1 mouse cellular context compared by ENCODE assay signal in genomic region chr2:13785992-13786391, GRCm38 (mm10). TPM values are rescaled to one million over a fixed set of nuclear protein-coding genes. Genes with fewer than 3 reads are reported as not detected.
"Had no signal": no experiment of that assay in that cellular context is flagged by ENCODE, and none has a peak within 500 bp of the region (broad histone marks: within the 10 kb centered on the region; RNA-seq: fewer than 3 reads in every experiment).

No protein-coding gene starts in this region.

RNA-seq across cellular contexts. Expression of gene St8sia6, which starts 7.9 kb away (rescaled TPM):
- polyA plus RNA-seq: liver, adult 2 months had no signal
